Mouse (Mus musculus) thymus, adult 2 months (tissue): ENCODE measurements around the gene Gnpat.

Source experiments
- CTCF ChIP-seq: fragments of 200-500 bp; IDR thresholded peaks from 2 replicates; pipeline ENCODE4 v1.5.1; 2012; ENCODE audit warnings: mild to moderate bottlenecking, control low read depth, low read length, moderate library complexity, borderline replicate concordance; ENCODE audit not compliant: control insufficient read depth, poor library complexity, insufficient read depth; ENCODE audit errors: extremely low read depth
- POLR2A ChIP-seq: fragments of 200-500 bp; IDR thresholded peaks from 2 replicates; pipeline ENCODE4 v1.6.1; 2012; ENCODE audit warnings: mild to moderate bottlenecking, low read length, control low read depth, moderate library complexity; ENCODE audit not compliant: control insufficient read depth, poor library complexity, insufficient read depth; ENCODE audit errors: extremely low read depth

GRCm38 (mm10) chr8:124831941-124832340, 30.9 kb upstream of the Gnpat start:
- TF ChIP-seq POLR2A (no peak), CTCF (no peak)
